ENCODE assay signal across 12 mouse cellular contexts in genomic region chr7:29167656-29168055, GRCm38 (mm10). TPM values are rescaled to one million over a fixed set of nuclear protein-coding genes. Genes with fewer than 3 reads are reported as not detected.
DNase-seq lines count a peak whose midpoint lies in the region; ATAC-seq lines count a peak whose summit lies in the region.
"Had no signal": no experiment of that assay in that cellular context is flagged by ENCODE, and none has a peak within 500 bp of the region (broad histone marks: within the 10 kb centered on the region; RNA-seq: fewer than 3 reads in every experiment).

No protein-coding gene starts in this region.

- H3K27ac ChIP-seq in liver, embryonic 11.5 days (ENCODE audit: low read depth, low read length): no peak overlapping the region
- no peak overlapping the region for H3K27ac ChIP-seq in forebrain, embryonic 13.5 days
- H3K27ac ChIP-seq in limb, embryonic 11.5 days (replicated peaks; ENCODE audit: low read depth, low read length): no peak overlapping the region

- H3K27me3 ChIP-seq in liver, embryonic 11.5 days (replicated peaks; ENCODE audit: control insufficient read depth, insufficient read depth, low read length): peaks cover 43% of the 10 kb centered on the region
- peaks cover 35% of the 10 kb centered on the region for H3K27me3 ChIP-seq in forebrain, embryonic 13.5 days
- H3K27me3 ChIP-seq in limb, embryonic 11.5 days (ENCODE audit: control insufficient read depth, insufficient read depth, low read length): peaks cover 24% of the 10 kb centered on the region

- no peak overlapping the region for H3K9ac ChIP-seq in liver, embryonic 11.5 days (ENCODE audit: low read depth, low read length)
- H3K9ac ChIP-seq in forebrain, embryonic 13.5 days: peak overlapping the region; percentile 43
- no peak overlapping the region for H3K9ac ChIP-seq in limb, embryonic 11.5 days (ENCODE audit: low read length)

- no peaks in the 10 kb centered on the region; the same call in 1 of the 2 replicates for H3K36me3 ChIP-seq in liver, embryonic 11.5 days (ENCODE audit: control insufficient read depth, insufficient read depth, low read length)
- peaks cover 9% of the 10 kb centered on the region for H3K36me3 ChIP-seq in forebrain, embryonic 13.5 days (ENCODE audit: poor library complexity, severe bottlenecking)
- H3K36me3 ChIP-seq in limb, embryonic 11.5 days (ENCODE audit: control insufficient read depth, insufficient read depth, low read length): no peaks in the 10 kb centered on the region

- 29% methylated on average over 19 of the region's 19 CpGs for WGBS in liver, embryonic 11.5 days
- 13% methylated on average over 19 of the region's 19 CpGs for WGBS in forebrain, embryonic 13.5 days
- 13% methylated on average over 19 of the region's 19 CpGs for WGBS in limb, embryonic 11.5 days

- peaks cover 31% of the 10 kb centered on the region for H3K4me1 ChIP-seq in liver, embryonic 11.5 days (replicated peaks; ENCODE audit: control insufficient read depth, insufficient read depth, low read length)
- H3K4me1 ChIP-seq in forebrain, embryonic 13.5 days: peaks cover 46% of the 10 kb centered on the region
- H3K4me1 ChIP-seq in limb, embryonic 11.5 days (ENCODE audit: control insufficient read depth, insufficient read depth, low read length): peaks cover 15% of the 10 kb centered on the region

- DNase-seq in liver, embryonic 11.5 days (ENCODE audit: low spot score): no peak
- no peak for DNase-seq in liver
- DNase-seq in limb, embryonic 11.5 days (ENCODE audit: low spot score): no peak
- peak; percentile 58 for DNase-seq in testis, postnatal 10 days (ENCODE audit: low spot score)
- DNase-seq in adrenal gland, postnatal 14 days: no peak
- DNase-seq: gastrocnemius, postnatal 14 days; kidney, postnatal 25 days; left cerebral cortex, postnatal 4 days; right cerebral cortex, postnatal 4 days had no signal

- peak overlapping the region; percentile 9; the same call in 1 of the 2 replicates for H3K4me2 ChIP-seq in liver, embryonic 11.5 days
- peak overlapping the region; percentile 81 for H3K4me2 ChIP-seq in forebrain, embryonic 13.5 days
- peak overlapping the region; percentile 50 for H3K4me2 ChIP-seq in limb, embryonic 11.5 days (ENCODE audit: low read depth, severe bottlenecking)

- H3K4me3 ChIP-seq in liver, embryonic 11.5 days (ENCODE audit: low read depth, low read length): no peak overlapping the region
- H3K4me3 ChIP-seq in forebrain, embryonic 13.5 days: peak overlapping the region; percentile 64
- H3K4me3 ChIP-seq in limb, embryonic 11.5 days (ENCODE audit: low read depth, low read length): peak overlapping the region; percentile 61; the same call in 1 of the 2 replicates

- H3K9me3 ChIP-seq in liver, embryonic 11.5 days (ENCODE audit: control insufficient read depth, low read length): no peaks in the 10 kb centered on the region
- no peaks in the 10 kb centered on the region for H3K9me3 ChIP-seq in forebrain, embryonic 13.5 days (replicated peaks)
- H3K9me3 ChIP-seq in limb, embryonic 11.5 days (ENCODE audit: control insufficient read depth, low read length): no peaks in the 10 kb centered on the region

- ATAC-seq in liver, embryonic 11.5 days (replicated peaks; ENCODE audit: low FRiP score): no peak
- no peak for ATAC-seq in forebrain, embryonic 13.5 days
- no peak for ATAC-seq in limb, embryonic 11.5 days (ENCODE audit: insufficient number of reproducible peaks, low FRiP score, low TSS enrichment, low read depth)
- ATAC-seq in granulocyte monocyte progenitor cell, adult 5-6 weeks (replicated peaks; ENCODE audit: poor library complexity, severe bottlenecking): no peak

RNA-seq across cellular contexts. Expression of gene Ggn, which starts 2.4 kb away (rescaled TPM):
- 0.37 and 0.47 TPM in 2 replicates for polyA plus RNA-seq in liver, embryonic 11.5 days (2014; fragmentation: Nextera tagmentation; extraction: Ambion mirVana)
- polyA plus RNA-seq in forebrain, embryonic 13.5 days (2015; fragmentation: Nextera tagmentation; extraction: Ambion mirVana): 0.38 and 0.65 TPM in 2 replicates
- 0.23 and 0.81 TPM in 2 replicates for polyA plus RNA-seq in limb, embryonic 11.5 days (2014; fragmentation: Nextera tagmentation; extraction: Ambion mirVana)
- total RNA-seq in granulocyte monocyte progenitor cell, adult 5-6 weeks (2014; fragmentation: Nextera tagmentation): 0.24 and 0.32 TPM in 2 replicates
- 0.26 and 3.0 TPM in 2 replicates for total RNA-seq in granulocyte monocyte progenitor cell, adult 5-6 weeks (2017)
- total RNA-seq in adrenal gland, postnatal 14 days (2021): 1.1 and 1.2 TPM in 2 replicates
- total RNA-seq: megakaryocyte-erythroid progenitor cell, adult 5-6 weeks had no signal

RNA-seq across cellular contexts. Expression of gene Spred3, which starts 2.6 kb away (rescaled TPM):
- polyA plus RNA-seq in liver, embryonic 11.5 days (2014; fragmentation: Nextera tagmentation; extraction: Ambion mirVana): 1.0 and 1.1 TPM in 2 replicates
- polyA plus RNA-seq in forebrain, embryonic 13.5 days (2015; fragmentation: Nextera tagmentation; extraction: Ambion mirVana): 5.6 and 6.5 TPM in 2 replicates
- polyA plus RNA-seq in limb, embryonic 11.5 days (2014; fragmentation: Nextera tagmentation; extraction: Ambion mirVana): 4.7 and 5.1 TPM in 2 replicates
- total RNA-seq in granulocyte monocyte progenitor cell, adult 5-6 weeks (2014; fragmentation: Nextera tagmentation): 2.6 and 2.8 TPM in 2 replicates
- 0.26 and 0.95 TPM in 2 replicates for total RNA-seq in granulocyte monocyte progenitor cell, adult 5-6 weeks (2017)
- 6.6 and 6.9 TPM in 2 replicates for total RNA-seq in adrenal gland, postnatal 14 days (2021)

RNA-seq across cellular contexts. Expression of gene Fam98c, which starts 11.6 kb away (rescaled TPM):
- polyA plus RNA-seq in liver, embryonic 11.5 days (2014; fragmentation: Nextera tagmentation; extraction: Ambion mirVana): 16.7 and 17.3 TPM in 2 replicates
- 14.1 and 15.9 TPM in 2 replicates for polyA plus RNA-seq in forebrain, embryonic 13.5 days (2015; fragmentation: Nextera tagmentation; extraction: Ambion mirVana)
- polyA plus RNA-seq in limb, embryonic 11.5 days (2014; fragmentation: Nextera tagmentation; extraction: Ambion mirVana): 10.1 and 11.9 TPM in 2 replicates
- total RNA-seq in granulocyte monocyte progenitor cell, adult 5-6 weeks (2014; fragmentation: Nextera tagmentation): 18.3 and 18.8 TPM in 2 replicates
- 21.2 and 25.3 TPM in 2 replicates for total RNA-seq in granulocyte monocyte progenitor cell, adult 5-6 weeks (2017)
- total RNA-seq in adrenal gland, postnatal 14 days (2021): 8.0 and 15.8 TPM in 2 replicates

RNA-seq across cellular contexts. Expression of gene Psmd8, which starts 12.8 kb away (rescaled TPM):
- 231 and 235 TPM in 2 replicates for polyA plus RNA-seq in liver, embryonic 11.5 days (2014; fragmentation: Nextera tagmentation; extraction: Ambion mirVana)
- polyA plus RNA-seq in forebrain, embryonic 13.5 days (2015; fragmentation: Nextera tagmentation; extraction: Ambion mirVana): 292 and 296 TPM in 2 replicates
- 336 and 340 TPM in 2 replicates for polyA plus RNA-seq in limb, embryonic 11.5 days (2014; fragmentation: Nextera tagmentation; extraction: Ambion mirVana)
- total RNA-seq in granulocyte monocyte progenitor cell, adult 5-6 weeks (2014; fragmentation: Nextera tagmentation): 119 and 172 TPM in 2 replicates
- 165 and 166 TPM in 2 replicates for total RNA-seq in granulocyte monocyte progenitor cell, adult 5-6 weeks (2017)
- 212 and 215 TPM in 2 replicates for total RNA-seq in adrenal gland, postnatal 14 days (2021)

RNA-seq across cellular contexts. Expression of gene Rasgrp4, which starts 33.0 kb away (rescaled TPM):
- polyA plus RNA-seq in liver, embryonic 11.5 days (2014; fragmentation: Nextera tagmentation; extraction: Ambion mirVana): 0.57 and 0.62 TPM in 2 replicates
- polyA plus RNA-seq in forebrain, embryonic 13.5 days (2015; fragmentation: Nextera tagmentation; extraction: Ambion mirVana): 0.48 and 0.57 TPM in 2 replicates
- polyA plus RNA-seq in limb, embryonic 11.5 days (2014; fragmentation: Nextera tagmentation; extraction: Ambion mirVana): 0.25 and 0.37 TPM in 2 replicates
- total RNA-seq in granulocyte monocyte progenitor cell, adult 5-6 weeks (2014; fragmentation: Nextera tagmentation): 0.51 and 6.3 TPM in 2 replicates
- 0.43 and 1.2 TPM in 2 replicates for total RNA-seq in granulocyte monocyte progenitor cell, adult 5-6 weeks (2017)
- 1.8 and 2.2 TPM in 2 replicates for total RNA-seq in adrenal gland, postnatal 14 days (2021)

Comparison
In these comparisons a context has a peak if more than half of its experiments do, and no peak if none do; other contexts are left out.
1. H3K4me2 ChIP-seq: peak in every context shown above with its lines; median percentile 81 in forebrain, embryonic 13.5 days; 50 in limb, embryonic 11.5 days; 9 in liver, embryonic 11.5 days.